Mouse (Mus musculus): Measurements from ENCODE around the gene E130114P18Rik.

GRCm38 (mm10) chr4:97647236-97647635 is 130.6 kb downstream of the E130114P18Rik start:
- TF ChIP-seq CTCF (IDR thresholded peaks at IDR 0.05; ENCODE audit: control insufficient read depth, insufficient read depth, insufficient replicate concordance, low read depth, low read length) (no peak), POLR2A (IDR thresholded peaks at IDR 0.05; ENCODE audit: control insufficient read depth, low read depth, low read length) (no peak)
